Mouse (Mus musculus): ENCODE data around the gene Eif6. TPM values are rescaled to one million over a fixed set of nuclear protein-coding genes. Genes with fewer than 3 reads are reported as not detected.
A peak's percentile ranks its signal among the peaks of the same experiment; 100 is the strongest.
"Not testable (repeated sequence)": the region's sequence is repeated elsewhere in the genome, so short reads cannot be mapped to it uniquely, and the experiment has no call there.

Eif6 gene
- 261 and 264 TPM in 2 replicates for total RNA-seq (2015)
- total RNA-seq (2017): 58.5 and 84.7 TPM in 2 replicates

DNA sequence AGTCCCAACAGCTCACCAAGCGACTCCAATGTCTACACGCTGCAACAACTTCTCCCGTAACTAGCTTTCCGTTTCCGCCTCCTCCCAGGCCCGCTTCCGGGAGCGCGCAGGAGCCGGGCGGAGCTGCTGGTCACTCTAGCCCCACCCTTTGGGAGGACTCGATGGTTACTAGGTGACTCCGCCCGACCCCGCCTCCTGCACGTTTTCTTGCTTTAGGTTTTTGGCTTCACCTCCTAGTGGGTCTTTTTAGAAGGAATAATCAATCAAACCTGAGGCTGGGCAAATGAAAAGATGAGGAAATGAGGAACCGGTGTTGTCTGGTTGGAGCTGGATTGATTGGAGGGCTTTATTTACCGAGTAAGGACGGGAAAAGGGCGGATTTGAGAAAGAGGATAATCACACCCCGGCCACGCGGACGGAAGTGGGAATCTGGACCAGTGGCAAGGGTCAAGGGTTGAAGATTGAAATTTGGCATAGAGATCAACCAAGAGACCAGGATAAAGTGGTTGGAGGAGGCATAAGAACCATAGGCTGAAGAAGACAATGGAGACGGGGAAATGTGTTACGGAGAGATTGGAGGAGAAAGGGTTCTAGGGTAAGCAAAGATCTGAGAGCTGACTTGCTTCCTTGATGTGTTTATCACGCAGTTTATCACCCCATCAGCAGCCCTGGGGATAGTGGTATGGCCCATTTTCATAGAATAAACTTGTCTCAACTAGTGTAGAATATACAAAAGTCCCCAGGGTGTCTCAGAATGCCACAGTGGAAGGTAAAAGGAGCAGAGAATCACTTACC is at the start of gene Eif6:
Gene Eif6 (minus strand): TSS at position 296 of the 795 bp plus-strand sequence.
- ATAC-seq (replicated peaks; ENCODE audit: poor library complexity): peak; percentile 93

DNA sequence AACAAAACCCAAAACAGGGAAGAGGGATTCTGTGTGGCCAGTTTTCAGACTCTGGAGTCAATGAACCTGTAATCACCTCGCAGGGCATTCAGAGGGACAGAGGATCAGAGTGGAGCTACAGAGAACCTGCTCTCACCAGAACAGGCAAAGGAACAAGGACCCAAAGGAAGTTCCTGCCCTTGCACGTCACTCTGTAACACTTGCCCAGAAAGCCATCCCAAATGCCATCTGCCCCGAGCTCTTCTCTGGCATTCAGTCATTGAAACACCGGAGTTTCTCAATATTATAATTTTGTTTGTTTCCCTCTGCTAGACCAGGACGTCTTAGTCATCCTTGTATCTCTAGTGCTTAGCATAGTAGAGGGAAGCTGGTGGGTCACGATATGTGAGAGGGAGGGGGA is 46.9 kb upstream of the Eif6 start:
- ATAC-seq (replicated peaks; ENCODE audit: poor library complexity): no peak

DNA sequence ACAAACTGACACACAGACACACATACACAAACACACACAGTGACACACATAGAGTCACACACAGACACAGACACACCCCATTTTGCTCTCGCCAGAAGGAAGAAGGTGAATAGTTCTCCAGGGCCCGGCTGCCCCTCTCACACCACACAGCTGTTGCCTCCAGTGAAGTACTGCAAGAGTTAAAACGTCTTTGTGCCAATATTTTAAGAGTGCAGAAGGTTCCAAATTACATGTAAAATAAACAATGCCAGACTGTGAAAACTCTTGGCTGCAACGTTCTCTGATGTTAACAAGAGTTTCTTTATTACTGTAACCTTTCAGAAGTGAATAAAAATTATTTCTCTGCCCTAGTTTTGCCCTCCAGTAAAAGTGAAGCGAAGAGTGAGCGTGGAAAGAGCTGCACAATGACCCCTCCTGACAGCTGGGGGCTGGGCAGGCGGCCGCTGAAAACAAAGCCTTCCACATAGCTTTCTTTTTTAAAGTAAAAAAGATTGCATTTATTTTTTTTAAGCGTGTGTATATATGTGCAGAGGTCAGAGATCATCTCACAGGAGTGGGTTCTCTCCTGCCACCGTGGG is 46.3 kb upstream of the Eif6 start:
- ATAC-seq (replicated peaks; ENCODE audit: poor library complexity): no peak

DNA sequence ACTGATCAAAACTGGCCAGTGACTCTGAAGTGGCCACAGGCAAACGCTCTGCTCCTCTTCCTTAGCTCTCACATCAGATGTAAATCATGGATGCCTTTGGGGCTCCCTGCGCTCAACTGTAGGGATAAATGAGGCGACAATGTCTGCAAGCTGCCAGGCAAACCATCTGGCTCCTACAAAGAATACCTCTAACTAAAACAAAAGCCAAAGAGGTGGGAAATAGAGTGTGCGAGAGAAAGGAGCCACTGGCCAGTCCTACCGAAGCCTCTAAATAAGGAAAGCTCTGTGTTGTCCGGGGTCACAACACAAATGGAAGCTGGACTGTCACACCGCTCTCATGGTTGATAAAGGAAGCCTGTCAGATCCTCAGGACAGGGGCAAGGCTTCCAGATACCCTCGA is 45.8 kb upstream of the Eif6 start:
- no peak for ATAC-seq (replicated peaks; ENCODE audit: poor library complexity)

- no peak for ATAC-seq (replicated peaks; ENCODE audit: poor library complexity)
Observed at GRCm38 (mm10) chr2:155869772-155870171, 43.0 kb upstream of the Eif6 start.

GRCm38 (mm10) chr2:155868320-155868719 is 41.6 kb upstream of the Eif6 start:
- peak; percentile 74 for ATAC-seq (replicated peaks; ENCODE audit: poor library complexity)

DNA sequence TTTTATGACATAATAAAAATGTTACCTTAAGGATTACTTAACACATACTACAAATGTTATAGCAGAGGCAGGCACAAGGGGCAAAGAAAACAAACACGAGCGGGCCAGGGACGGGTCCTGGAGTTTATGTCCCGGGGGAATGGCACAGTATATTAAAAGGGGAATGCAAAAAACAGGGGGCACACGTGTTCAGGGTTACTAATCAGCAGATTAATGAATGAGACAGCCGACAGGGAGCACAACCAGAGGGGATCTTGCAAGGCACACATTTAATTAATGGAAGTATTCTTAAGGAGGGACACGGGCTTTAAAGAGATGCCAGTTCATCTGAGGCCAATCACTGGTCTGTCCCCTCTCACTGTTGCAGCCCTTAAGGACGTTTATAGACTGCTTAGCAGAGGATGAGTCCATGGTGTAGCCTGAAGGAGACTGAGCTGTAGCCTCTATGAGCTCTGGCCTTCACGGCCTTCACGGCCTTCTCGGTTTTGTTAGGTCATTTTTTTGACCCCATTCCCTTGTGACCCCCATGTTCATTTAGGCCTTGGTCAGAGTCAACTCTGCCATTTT is 36.7 kb upstream of the Eif6 start:
- ATAC-seq (replicated peaks; ENCODE audit: poor library complexity): no peak

DNA sequence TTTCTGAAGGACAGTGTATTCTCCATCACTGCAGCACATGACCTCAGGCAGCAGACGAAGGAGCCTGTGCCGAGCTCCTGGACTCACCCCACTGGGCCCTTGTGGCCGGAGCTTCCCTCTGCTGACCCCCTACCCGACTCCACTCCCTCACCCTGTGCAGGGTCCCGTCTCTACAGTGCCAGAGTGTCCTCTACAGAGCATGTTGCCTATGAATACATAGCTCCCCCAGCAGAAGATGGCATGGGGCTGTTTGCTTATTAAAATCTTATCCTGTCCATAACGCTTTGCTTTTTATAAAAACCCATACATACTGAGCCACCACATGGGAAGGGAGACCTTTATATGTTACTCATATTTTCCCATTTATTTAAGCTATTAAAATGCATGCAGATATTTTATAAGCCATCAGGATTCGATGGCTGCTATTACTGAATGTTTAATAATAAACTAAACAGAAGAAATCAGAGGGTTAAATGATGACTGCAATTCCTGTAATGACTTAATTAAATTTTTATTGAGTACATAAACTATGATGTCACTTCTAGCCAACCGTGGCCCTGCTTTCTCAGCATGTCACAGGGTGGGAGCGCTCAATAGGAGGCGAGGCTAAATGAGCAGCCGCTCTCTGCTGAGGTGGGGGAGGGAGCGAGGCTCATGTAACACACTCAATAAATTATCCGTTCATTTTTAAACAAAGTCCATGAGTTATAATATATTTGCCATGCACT is 36.0 kb upstream of the Eif6 start:
- no peak for ATAC-seq (replicated peaks; ENCODE audit: poor library complexity)

DNA sequence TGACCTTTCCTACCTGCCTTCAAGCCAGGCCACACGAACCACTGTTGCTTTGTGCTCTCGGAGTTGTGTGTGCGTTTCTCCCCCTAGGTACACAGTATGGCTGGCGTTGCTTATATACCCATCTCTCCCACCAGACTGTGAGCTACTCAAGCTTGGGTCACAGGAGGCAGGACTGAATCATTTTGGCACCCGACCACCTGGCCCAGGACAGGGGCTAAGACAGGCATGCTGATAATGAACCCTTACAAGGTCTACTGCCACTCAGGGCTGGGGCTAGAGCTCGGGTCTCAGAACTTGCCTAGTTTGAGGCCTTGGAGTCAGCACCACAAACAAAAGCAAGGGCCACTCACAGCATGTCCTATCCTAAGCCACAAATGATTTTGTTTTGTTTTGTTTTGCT is 34.9 kb upstream of the Eif6 start:
- ATAC-seq (replicated peaks; ENCODE audit: poor library complexity): no peak

DNA sequence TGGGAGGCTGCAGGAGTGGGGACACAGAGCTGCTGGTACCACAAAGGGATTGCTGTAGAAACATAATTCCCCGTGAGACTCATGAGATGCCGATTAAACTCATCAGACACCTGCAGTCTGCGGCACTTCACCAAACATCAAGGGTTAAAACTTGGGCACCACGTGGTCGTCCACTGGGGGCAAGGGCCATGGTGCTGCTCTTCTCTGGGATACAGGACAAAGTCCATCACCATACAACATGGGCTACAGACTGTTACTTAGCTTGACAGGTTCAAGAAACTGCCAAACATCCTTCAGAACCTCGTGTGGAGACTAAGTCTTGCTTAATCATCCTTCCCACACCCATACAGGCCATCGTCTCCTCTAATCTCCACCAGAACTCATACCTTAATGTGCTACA is 33.4 kb upstream of the Eif6 start:
- no peak for ATAC-seq (replicated peaks; ENCODE audit: poor library complexity)

DNA sequence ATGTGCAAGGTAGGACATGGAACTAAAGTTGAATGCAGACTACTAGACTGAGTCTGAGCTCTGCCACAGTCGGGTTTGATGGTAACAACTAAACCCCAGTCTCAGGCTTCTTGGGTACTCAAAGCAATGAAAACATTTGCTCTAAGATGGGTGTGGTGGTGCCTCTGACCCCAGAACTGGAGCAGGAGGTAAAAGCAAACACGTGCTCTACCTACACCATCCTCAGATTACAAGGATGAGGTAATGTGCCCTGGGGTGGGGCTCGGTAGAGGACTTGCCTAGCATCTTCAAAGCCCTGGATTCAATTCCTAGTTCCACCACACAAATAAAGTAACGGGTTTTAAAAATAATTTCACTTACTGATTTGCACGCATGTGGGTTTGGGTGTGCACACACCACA is 25.8 kb upstream of the Eif6 start:
- ATAC-seq (replicated peaks; ENCODE audit: poor library complexity): no peak

GRCm38 (mm10) chr2:155850120-155850519 is 23.4 kb upstream of the Eif6 start:
- no peak for ATAC-seq (replicated peaks; ENCODE audit: poor library complexity)

- peak; percentile 64 for ATAC-seq (replicated peaks; ENCODE audit: poor library complexity)
Observed at GRCm38 (mm10) chr2:155849464-155849863, 22.7 kb upstream of the Eif6 start.

DNA sequence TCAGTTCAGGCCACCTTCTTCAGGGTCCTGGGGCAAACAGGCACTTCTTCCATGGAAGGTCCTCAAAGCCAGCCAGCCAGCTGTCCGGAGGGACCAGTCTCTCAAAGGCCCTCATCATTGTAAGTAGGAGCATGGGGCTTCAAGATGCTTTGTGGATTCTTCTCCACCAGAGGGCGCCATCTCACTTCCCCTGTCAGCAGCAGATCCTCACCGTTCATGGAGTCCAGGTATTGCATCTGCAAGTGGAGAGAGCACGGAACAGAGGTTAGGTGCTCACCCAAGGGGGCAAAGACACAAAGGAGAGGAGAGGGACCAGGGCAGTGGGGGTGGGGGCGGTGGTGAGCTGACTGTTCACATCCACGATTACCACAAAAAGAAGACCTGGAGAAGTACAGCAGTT is 21.6 kb upstream of the Eif6 start:
- ATAC-seq (replicated peaks; ENCODE audit: poor library complexity): peak; percentile 93

- ATAC-seq (replicated peaks; ENCODE audit: poor library complexity): no peak
Observed at GRCm38 (mm10) chr2:155846930-155847329, 20.2 kb upstream of the Eif6 start.

DNA sequence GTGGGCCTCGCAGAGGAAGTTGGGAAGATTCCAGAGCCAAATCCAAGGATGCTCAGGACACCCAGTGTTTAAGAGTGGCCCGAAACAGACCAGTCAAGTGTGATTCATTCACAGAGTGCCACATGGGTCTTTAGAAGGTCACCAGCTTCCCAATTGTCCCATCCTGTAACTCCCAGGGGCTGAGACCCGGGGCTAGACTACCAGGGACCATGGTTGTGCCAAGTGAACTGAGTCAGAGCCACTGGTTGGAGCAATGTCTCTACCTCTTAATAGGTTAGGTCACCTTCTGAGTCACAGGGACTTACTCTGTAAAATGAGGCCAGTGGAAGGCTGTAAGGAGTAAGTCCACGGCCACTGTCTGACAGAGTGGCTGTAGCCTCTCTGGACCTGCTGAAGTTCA is 12.2 kb upstream of the Eif6 start:
- ATAC-seq (replicated peaks; ENCODE audit: poor library complexity): no peak

- no peak for ATAC-seq (replicated peaks; ENCODE audit: poor library complexity)
Observed at GRCm38 (mm10) chr2:155837961-155838360, 11.2 kb upstream of the Eif6 start.

DNA sequence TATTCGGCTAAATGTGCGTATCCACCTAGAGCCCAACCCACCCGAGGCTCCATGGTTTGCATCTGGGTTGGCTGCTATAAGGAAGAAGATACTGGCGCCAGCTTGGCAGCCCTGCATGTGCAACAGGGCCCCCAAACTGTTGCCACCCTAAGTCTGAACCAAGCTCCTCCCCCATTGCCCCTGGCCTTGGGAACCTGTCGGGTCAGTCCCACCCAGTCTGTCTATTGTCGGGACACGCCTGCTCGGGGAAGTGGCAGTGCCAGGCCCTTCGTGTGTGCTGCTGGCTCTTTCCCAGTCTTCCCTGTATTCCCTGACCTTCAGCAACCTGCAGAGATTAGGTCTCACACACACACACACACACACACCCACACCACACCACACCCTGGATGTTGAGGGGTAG is 8.0 kb upstream of the Eif6 start, which contains the start of gene Fam83c:
Gene Fam83c (minus strand): TSS at position 123 of the 400 bp plus-strand sequence.
- ATAC-seq (replicated peaks; ENCODE audit: poor library complexity): no peak

DNA sequence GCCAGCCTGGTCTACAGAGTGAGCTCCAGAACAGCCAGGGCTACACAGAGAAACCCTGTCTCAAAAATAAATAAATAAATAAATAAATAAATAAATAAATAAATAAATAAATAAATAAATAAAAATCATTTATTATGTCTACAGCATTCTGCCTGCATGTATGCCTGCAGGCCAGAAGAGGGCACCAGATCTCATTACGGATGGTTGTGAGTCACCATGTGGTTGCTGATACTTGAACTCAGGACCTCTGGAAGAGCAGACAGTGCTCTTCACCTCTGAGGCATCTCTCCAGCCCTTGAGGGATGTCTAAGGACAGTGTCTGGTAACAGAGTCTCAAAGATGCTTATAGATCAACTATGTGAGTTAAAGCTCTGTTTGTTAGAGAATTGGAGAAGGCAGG is 5.4 kb upstream of the Eif6 start:
- not testable (repeated sequence) for ATAC-seq (replicated peaks; ENCODE audit: poor library complexity)

GRCm38 (mm10) chr2:155831302-155831701 is 4.6 kb upstream of the Eif6 start:
- 0 out of 2 replicates have a peak, but pooled peaks have one; percentile 20 for ATAC-seq (replicated peaks; ENCODE audit: poor library complexity)

- ATAC-seq (replicated peaks; ENCODE audit: poor library complexity): no peak
Observed at GRCm38 (mm10) chr2:155830841-155831240, 4.1 kb upstream of the Eif6 start.
